Mouse (Mus musculus): ENCODE measurements at regions not wholly inside any gene's neighbourhood (a gene's known extent, or its start where the extent isn't known, plus 50 kb on each side); places are given as distances from the start of the nearest gene placed in this dataset.

DNA sequence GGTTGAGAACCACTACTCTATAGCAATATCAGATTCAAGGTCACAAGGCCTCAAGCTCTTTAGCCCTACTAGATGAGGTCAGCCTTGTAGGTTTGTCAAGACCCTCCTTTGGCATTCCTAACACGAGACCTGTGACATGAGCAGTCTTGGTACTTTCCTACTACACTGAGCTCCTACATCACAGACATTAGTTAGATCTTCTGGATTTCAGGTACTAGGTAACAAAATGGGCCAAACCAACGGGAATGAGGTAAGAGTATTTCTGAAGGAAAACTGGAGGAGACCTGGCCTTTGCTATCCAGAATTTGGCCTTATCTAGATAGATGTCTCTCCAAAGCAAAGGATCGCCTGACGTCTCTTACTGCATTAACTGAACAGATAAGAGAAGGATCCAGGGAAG, 93.7 kb upstream of the Cpsf6 start:
- DNase-seq (ENCODE audit: extremely low read depth) = no peak
- no peak overlapping the region for H3K27ac ChIP-seq (ENCODE audit: insufficient read depth, low read depth)
- dilution Hi-C loops (cut with MboI; ENCODE audit: extremely low pct_ligation_motif_present, extremely low pct_unique_long_range_greater_than_20kb, low sequenced_read_pairs) (no loop called here), in situ Hi-C loops (cut with MboI; ENCODE audit: low pct_ligation_motif_present, low pct_unique_long_range_greater_than_20kb, low sequenced_read_pairs) (no loop called here)
- H3K27me3 ChIP-seq (replicated peaks) = no peaks in the 10 kb centered on the region
- H3K4me3 ChIP-seq (replicated peaks in 1 of 3; ENCODE audit: low read depth in 2 of 3, low read length in 2 of 3, poor library complexity in 1 of 3) = no peak overlapping the region
- H3K4me1 ChIP-seq (ENCODE audit: control insufficient read depth in 1 of 2, insufficient read depth in 2 of 2) = no peaks in the 10 kb centered on the region
- TF ChIP-seq USF1 (IDR thresholded peaks at IDR 0.05; ENCODE audit: low read depth, low read length) (no peak), EP300 (IDR thresholded peaks at IDR 0.05; ENCODE audit: low read length) (no peak), ZNF384 (IDR thresholded peaks at IDR 0.05; ENCODE audit: low read depth, low read length) (no peak), ETS1 (conservative IDR thresholded peaks at IDR 0.05; ENCODE audit: low read depth, low read length) (no peak), ZC3H11A (IDR thresholded peaks at IDR 0.05; ENCODE audit: low read depth, low read length) (no peak), CHD2 (IDR thresholded peaks at IDR 0.05; ENCODE audit: low read length) (no peak), CHD1 (IDR thresholded peaks at IDR 0.05; ENCODE audit: low read depth, low read length) (no peak), NELFE (IDR thresholded peaks at IDR 0.05; ENCODE audit: low read depth, low read length) (no peak), IRF4 (IDR thresholded peaks at IDR 0.05; ENCODE audit: low read depth, low read length) (no peak), POLR2AphosphoS2 (IDR thresholded peaks at IDR 0.05; ENCODE audit: low read depth, low read length) (no peak), ELF1 (IDR thresholded peaks at IDR 0.05; ENCODE audit: low read depth, low read length) (no peak), BHLHE40 (IDR thresholded peaks at IDR 0.05; ENCODE audit: low read depth, low read length) (no peak), NRF1 (IDR thresholded peaks at IDR 0.05; ENCODE audit: low read depth, low read length) (no peak), CTCF (conservative IDR thresholded peaks at IDR 0.05 in 1 of 2, IDR thresholded peaks at IDR 0.05 in 1 of 2; ENCODE audit: low read depth in 2 of 2, low read length in 2 of 2) (no peak), PAX5 (IDR thresholded peaks at IDR 0.05; ENCODE audit: low read length) (no peak), SIN3A (IDR thresholded peaks at IDR 0.05; ENCODE audit: low read length) (no peak), MXI1 (IDR thresholded peaks at IDR 0.05; ENCODE audit: low read depth, low read length) (no peak)
- no peak overlapping the region for H3K9ac ChIP-seq (ENCODE audit: insufficient read depth, low read depth)
- H3K9me3 ChIP-seq (replicated peaks; ENCODE audit: low read length) = peaks cover 12% of the 10 kb centered on the region
- no peak overlapping the region for H3K4me2 ChIP-seq (ENCODE audit: insufficient read depth, low read depth, poor library complexity, severe bottlenecking)
- no peaks in the 10 kb centered on the region for H3K36me3 ChIP-seq (replicated peaks in 1 of 2; ENCODE audit: control insufficient read depth in 1 of 2, insufficient read depth in 1 of 2, low read length in 1 of 2)
- no peaks in the 10 kb centered on the region for H3K79me2 ChIP-seq (replicated peaks; ENCODE audit: control insufficient read depth, extremely low read depth, insufficient read depth, poor library complexity, severe bottlenecking)

DNA sequence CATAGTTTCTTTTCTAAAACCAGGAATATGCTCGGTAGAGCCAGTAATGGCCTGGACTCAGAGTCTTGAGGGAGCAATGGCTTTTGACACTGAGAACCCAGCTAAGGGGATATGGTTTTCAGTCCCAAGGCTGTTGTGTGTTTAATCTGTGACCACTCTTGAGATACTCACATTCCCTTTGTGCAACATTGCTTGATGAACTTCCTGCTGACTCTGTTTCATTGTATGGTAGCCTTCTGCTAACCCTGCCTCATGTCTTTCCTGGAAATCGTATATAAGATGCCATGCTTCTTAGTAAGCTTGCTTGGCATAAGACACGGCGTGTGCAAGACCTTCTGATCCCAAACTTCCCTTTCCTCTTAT, 92.7 kb upstream of the Cpsf6 start:
- dilution Hi-C loops (cut with MboI; ENCODE audit: extremely low pct_ligation_motif_present, extremely low pct_unique_long_range_greater_than_20kb, low sequenced_read_pairs) = no loop called here
- no peak overlapping the region for H3K27ac ChIP-seq (ENCODE audit: insufficient read depth, low read depth)
- in situ Hi-C loops (cut with MboI; ENCODE audit: low pct_ligation_motif_present, low pct_unique_long_range_greater_than_20kb, low sequenced_read_pairs) = no loop called here

More for the DNA sequence above, 92.7 kb upstream of the Cpsf6 start:
- TF ChIP-seq TBP (conservative IDR thresholded peaks at IDR 0.05; ENCODE audit: low read depth, low read length) = no peak
- no peak for TF ChIP-seq MYC (IDR thresholded peaks at IDR 0.05; ENCODE audit: low read depth, low read length)
- no peak for TF ChIP-seq CTCF (conservative IDR thresholded peaks at IDR 0.05 in 1 of 2, IDR thresholded peaks at IDR 0.05 in 1 of 2; ENCODE audit: low read depth in 2 of 2, low read length in 2 of 2)
- TF ChIP-seq MXI1 (IDR thresholded peaks at IDR 0.05; ENCODE audit: low read depth, low read length) = no peak
- TF ChIP-seq RAD21 (IDR thresholded peaks at IDR 0.05; ENCODE audit: low read depth, low read length) = no peak
- no peak for TF ChIP-seq ZKSCAN1 (IDR thresholded peaks at IDR 0.05; ENCODE audit: borderline replicate concordance, low read depth, low read length)
- TF ChIP-seq ZMIZ1 (IDR thresholded peaks at IDR 0.05; ENCODE audit: low read depth, low read length) = no peak
- no peak for TF ChIP-seq USF1 (IDR thresholded peaks at IDR 0.05; ENCODE audit: low read depth, low read length)
- TF ChIP-seq ETS1 (conservative IDR thresholded peaks at IDR 0.05; ENCODE audit: low read depth, low read length) = no peak
- no peak for TF ChIP-seq UBTF (IDR thresholded peaks at IDR 0.05; ENCODE audit: low read depth, low read length)
- no peak for TF ChIP-seq MEF2A (IDR thresholded peaks at IDR 0.05; ENCODE audit: borderline replicate concordance, low read depth, low read length)
- no peak for TF ChIP-seq TCF12 (IDR thresholded peaks at IDR 0.05; ENCODE audit: low read depth, low read length)
- no peak for TF ChIP-seq POLR2A (IDR thresholded peaks at IDR 0.05; ENCODE audit: low read depth, low read length)
- TF ChIP-seq NRF1 (IDR thresholded peaks at IDR 0.05; ENCODE audit: low read depth, low read length) = no peak
- TF ChIP-seq ELF1 (IDR thresholded peaks at IDR 0.05; ENCODE audit: low read depth, low read length) = no peak
- TF ChIP-seq PAX5 (IDR thresholded peaks at IDR 0.05; ENCODE audit: low read length) = no peak
- no peak for TF ChIP-seq EP300 (IDR thresholded peaks at IDR 0.05; ENCODE audit: low read length)
- no peak for TF ChIP-seq USF2 (conservative IDR thresholded peaks at IDR 0.05; ENCODE audit: low read depth, low read length)
- no peak for TF ChIP-seq BHLHE40 (IDR thresholded peaks at IDR 0.05; ENCODE audit: low read depth, low read length)
- no peak for TF ChIP-seq ZNF384 (IDR thresholded peaks at IDR 0.05; ENCODE audit: low read depth, low read length)
- peaks cover 0 to 3% of the 10 kb centered on the region in 2 experiments; a peak in 2 of 4 replicates for H3K4me1 ChIP-seq (ENCODE audit: control insufficient read depth in 1 of 2, insufficient read depth in 2 of 2)
- H3K79me2 ChIP-seq (replicated peaks; ENCODE audit: control insufficient read depth, extremely low read depth, insufficient read depth, poor library complexity, severe bottlenecking) = no peaks in the 10 kb centered on the region
- H3K4me2 ChIP-seq (ENCODE audit: insufficient read depth, low read depth, poor library complexity, severe bottlenecking) = no peak overlapping the region
- no peak overlapping the region for H3K9ac ChIP-seq (ENCODE audit: insufficient read depth, low read depth)
- H3K9me3 ChIP-seq (replicated peaks; ENCODE audit: low read length) = peaks cover 12% of the 10 kb centered on the region
- H3K27me3 ChIP-seq (replicated peaks) = no peaks in the 10 kb centered on the region
- H3K36me3 ChIP-seq (replicated peaks in 1 of 2; ENCODE audit: control insufficient read depth in 1 of 2, insufficient read depth in 1 of 2, low read length in 1 of 2) = no peaks in the 10 kb centered on the region
- DNase-seq (ENCODE audit: extremely low read depth) = no peak
- no peak overlapping the region for H3K4me3 ChIP-seq (replicated peaks in 1 of 3; ENCODE audit: low read depth in 2 of 3, low read length in 2 of 3, poor library complexity in 1 of 3)

Measured in CH12.LX (cell line).